Mouse (Mus musculus): Measurements from ENCODE around the gene Lgmn. TPM values are rescaled to one million over a fixed set of nuclear protein-coding genes. Genes with fewer than 3 reads are reported as not detected.

The Lgmn gene
- total and polyA plus RNA-seq, 3 experiments: 2.2 to 8.0 TPM; not detected in 1

GRCm38 (mm10) chr12:102395537-102395936 is 44.1 kb downstream of the Lgmn start:
- Histone ChIP-seq H3K79me2 (ENCODE audit: control insufficient read depth, insufficient read depth, low read length, poor library complexity) (no peaks in the 10 kb centered on the region), H3K27ac (ENCODE audit: control insufficient read depth, low read depth, low read length) (no peak overlapping the region), H3K4me1 (ENCODE audit: control insufficient read depth in 1 of 2, insufficient read depth in 2 of 2, low read length in 2 of 2) (no peaks in the 10 kb centered on the region), H3K36me3 (ENCODE audit: control insufficient read depth in 1 of 2, insufficient read depth in 2 of 2, low read length in 2 of 2) (peaks cover 0 to 2% of the 10 kb centered on the region in 2 experiments; a peak in 1 of 4 replicates), H3K9me3 (replicated peaks; ENCODE audit: insufficient read depth, low read length) (no peaks in the 10 kb centered on the region), H3K4me3 (ENCODE audit: control insufficient read depth in 1 of 2, insufficient read depth in 1 of 2, low read depth in 2 of 2, low read length in 2 of 2) (no peak overlapping the region), H3K27me3 (ENCODE audit: control insufficient read depth in 1 of 2, insufficient read depth in 2 of 2, low read length in 2 of 2) (no peaks in the 10 kb centered on the region), H3K9ac (ENCODE audit: control insufficient read depth, low read depth, low read length, poor library complexity, severe bottlenecking) (no peak overlapping the region)
- TF ChIP-seq GATA1 (IDR thresholded peaks at IDR 0.05; ENCODE audit: low read depth, low read length) (no peak), GABPA (IDR thresholded peaks at IDR 0.05; ENCODE audit: low read depth, low read length) (no peak), CHD1 (IDR thresholded peaks at IDR 0.05; ENCODE audit: low read depth, low read length) (no peak), ZC3H11A (IDR thresholded peaks at IDR 0.05; ENCODE audit: low read depth, low read length) (no peak), JUND (IDR thresholded peaks at IDR 0.05; ENCODE audit: low read depth, low read length) (no peak), SIN3A (IDR thresholded peaks at IDR 0.05; ENCODE audit: low read length) (no peak), ZMIZ1 (IDR thresholded peaks at IDR 0.05; ENCODE audit: low read depth, low read length) (no peak), NRF1 (IDR thresholded peaks at IDR 0.05; ENCODE audit: insufficient read depth, low read depth, low read length, poor library complexity, severe bottlenecking) (no peak), MEF2A (IDR thresholded peaks at IDR 0.05; ENCODE audit: extremely low read depth, insufficient replicate concordance, low read depth, low read length, poor library complexity, severe bottlenecking) (no peak), POLR2AphosphoS5 (IDR thresholded peaks at IDR 0.05; ENCODE audit: borderline replicate concordance, low read depth, low read length) (no peak), MAFK (IDR thresholded peaks at IDR 0.05; ENCODE audit: borderline replicate concordance, low read depth, low read length) (no peak), ZNF384 (IDR thresholded peaks at IDR 0.05; ENCODE audit: low read depth, low read length) (no peak), RAD21 (IDR thresholded peaks at IDR 0.05; ENCODE audit: low read depth, low read length) (no peak), POLR2A (IDR thresholded peaks at IDR 0.05; ENCODE audit: control insufficient read depth in 1 of 2, insufficient read depth in 1 of 2, low read depth in 1 of 2, low read length in 2 of 2, poor library complexity in 1 of 2) (no peak), ZKSCAN1 (IDR thresholded peaks at IDR 0.05; ENCODE audit: low read depth, low read length) (no peak), KAT2A (conservative IDR thresholded peaks at IDR 0.05; ENCODE audit: low read depth, low read length) (no peak), UBTF (IDR thresholded peaks at IDR 0.05; ENCODE audit: borderline replicate concordance, insufficient read depth, low read depth, low read length) (no peak), EP300 (IDR thresholded peaks at IDR 0.05; ENCODE audit: low read depth in 1 of 2, low read length in 2 of 2) (no peak), POLR2AphosphoS2 (IDR thresholded peaks at IDR 0.05; ENCODE audit: low read length) (no peak), ELF1 (IDR thresholded peaks at IDR 0.05; ENCODE audit: low read depth, low read length) (no peak)
- DNase-seq (ENCODE audit: low read depth, low spot score): no peak

DNA sequence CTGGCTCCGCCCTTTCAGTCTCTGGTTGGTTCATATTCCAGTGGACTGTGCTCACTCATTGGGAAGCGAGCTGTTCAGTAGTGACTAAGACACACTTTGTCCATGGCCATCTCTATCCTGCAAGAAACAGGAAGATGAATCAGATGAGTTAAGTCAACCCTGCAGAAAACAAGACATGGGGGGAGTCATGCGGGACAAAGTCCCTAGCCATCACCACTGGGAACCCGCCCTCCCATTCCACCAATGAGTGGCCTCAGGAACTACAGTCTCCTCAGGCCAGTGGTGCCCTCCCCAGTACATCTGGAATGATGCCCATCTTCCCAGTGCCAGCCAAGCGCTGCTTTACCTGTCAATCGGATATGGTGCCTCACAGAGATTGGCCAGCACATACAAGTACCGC is 45.1 kb downstream of the Lgmn start:
- Histone ChIP-seq H3K4me3 (ENCODE audit: control insufficient read depth in 1 of 2, insufficient read depth in 1 of 2, low read depth in 2 of 2, low read length in 2 of 2) (no peak overlapping the region), H3K9ac (ENCODE audit: control insufficient read depth, low read depth, low read length, poor library complexity, severe bottlenecking) (no peak overlapping the region), H3K36me3 (ENCODE audit: control insufficient read depth in 1 of 2, insufficient read depth in 2 of 2, low read length in 2 of 2) (peaks cover 0 to 2% of the 10 kb centered on the region in 2 experiments; a peak in 2 of 4 replicates), H3K9me3 (replicated peaks; ENCODE audit: insufficient read depth, low read length) (no peaks in the 10 kb centered on the region), H3K27me3 (ENCODE audit: control insufficient read depth in 1 of 2, insufficient read depth in 2 of 2, low read length in 2 of 2) (no peaks in the 10 kb centered on the region), H3K4me1 (ENCODE audit: control insufficient read depth in 1 of 2, insufficient read depth in 2 of 2, low read length in 2 of 2) (no peaks in the 10 kb centered on the region), H3K79me2 (ENCODE audit: control insufficient read depth, insufficient read depth, low read length, poor library complexity) (no peaks in the 10 kb centered on the region), H3K27ac (ENCODE audit: control insufficient read depth, low read depth, low read length) (no peak overlapping the region)
- no peak for TF ChIP-seq CHD2 (IDR thresholded peaks at IDR 0.05; ENCODE audit: low read length)
- no peak for TF ChIP-seq NRF1 (IDR thresholded peaks at IDR 0.05; ENCODE audit: insufficient read depth, low read depth, low read length, poor library complexity, severe bottlenecking)
- TF ChIP-seq MEF2A (IDR thresholded peaks at IDR 0.05; ENCODE audit: extremely low read depth, insufficient replicate concordance, low read depth, low read length, poor library complexity, severe bottlenecking): no peak
- TF ChIP-seq UBTF (IDR thresholded peaks at IDR 0.05; ENCODE audit: borderline replicate concordance, insufficient read depth, low read depth, low read length): no peak
- TF ChIP-seq JUND (IDR thresholded peaks at IDR 0.05; ENCODE audit: low read depth, low read length): no peak
- no peak for TF ChIP-seq GABPA (IDR thresholded peaks at IDR 0.05; ENCODE audit: low read depth, low read length)
- TF ChIP-seq ZC3H11A (IDR thresholded peaks at IDR 0.05; ENCODE audit: low read depth, low read length): no peak
- TF ChIP-seq CHD1 (IDR thresholded peaks at IDR 0.05; ENCODE audit: low read depth, low read length): no peak
- TF ChIP-seq RCOR1 (IDR thresholded peaks at IDR 0.05; ENCODE audit: low read depth, low read length): no peak
- TF ChIP-seq POLR2AphosphoS2 (IDR thresholded peaks at IDR 0.05; ENCODE audit: low read length): no peak
- TF ChIP-seq ZNF384 (IDR thresholded peaks at IDR 0.05; ENCODE audit: low read depth, low read length): no peak
- DNase-seq (ENCODE audit: low read depth, low spot score): no peak

All from MEL (cell line).